Mouse (Mus musculus): ENCODE data around the gene Sec24a. TPM values are rescaled to one million over a fixed set of nuclear protein-coding genes. Genes with fewer than 3 reads are reported as not detected.

Gene Sec24a
- polyA plus RNA-seq, 1 experiment = 25.8 TPM

- no peak for TF ChIP-seq GATA1 (IDR thresholded peaks at IDR 0.05; ENCODE audit: low read length)
Observed at GRCm38 (mm10) chr11:51661867-51662365, 101.5 kb downstream of the Sec24a start.

GRCm38 (mm10) chr11:51658705-51659104, 104.7 kb downstream of the Sec24a start:
- no peak for TF ChIP-seq GATA1 (IDR thresholded peaks at IDR 0.05; ENCODE audit: low read length)

- no peak for TF ChIP-seq GATA1 (IDR thresholded peaks at IDR 0.05; ENCODE audit: low read length)
Observed at GRCm38 (mm10) chr11:51658291-51658690, 105.1 kb downstream of the Sec24a start.

GRCm38 (mm10) chr11:51656798-51657521, 106.5 kb downstream of the Sec24a start:
- TF ChIP-seq GATA1 (IDR thresholded peaks at IDR 0.05; ENCODE audit: low read length) = no peak

GRCm38 (mm10) chr11:51654891-51655290, 108.5 kb downstream of the Sec24a start:
- TF ChIP-seq GATA1 (IDR thresholded peaks at IDR 0.05; ENCODE audit: low read length) = no peak

- no peak for TF ChIP-seq GATA1 (IDR thresholded peaks at IDR 0.05; ENCODE audit: low read length)
Observed at GRCm38 (mm10) chr11:51653736-51654135, 109.7 kb downstream of the Sec24a start.

GRCm38 (mm10) chr11:51652889-51653418, 110.5 kb downstream of the Sec24a start:
- TF ChIP-seq GATA1 (IDR thresholded peaks at IDR 0.05; ENCODE audit: low read length) = no peak

- no peak for TF ChIP-seq GATA1 (IDR thresholded peaks at IDR 0.05; ENCODE audit: low read length)
Observed at GRCm38 (mm10) chr11:51650691-51651515, 112.5 kb downstream of the Sec24a start, which contains the start of the genes N4bp3 and D930048N14Rik. N4bp3 (minus strand) TSS chr11:51650842. D930048N14Rik (plus strand) TSS chr11:51650954.

GRCm38 (mm10) chr11:51650261-51650660, 113.2 kb downstream of the Sec24a start:
- TF ChIP-seq GATA1 (IDR thresholded peaks at IDR 0.05; ENCODE audit: low read length) = no peak

GRCm38 (mm10) chr11:51649889-51650199, 113.6 kb downstream of the Sec24a start:
- no peak for TF ChIP-seq GATA1 (IDR thresholded peaks at IDR 0.05; ENCODE audit: low read length)

GRCm38 (mm10) chr11:51649111-51649888, 114.1 kb downstream of the Sec24a start:
- no peak for TF ChIP-seq GATA1 (IDR thresholded peaks at IDR 0.05; ENCODE audit: low read length)

GRCm38 (mm10) chr11:51648566-51648965, 114.9 kb downstream of the Sec24a start:
- TF ChIP-seq GATA1 (IDR thresholded peaks at IDR 0.05; ENCODE audit: low read length) = no peak

- no peak for TF ChIP-seq GATA1 (IDR thresholded peaks at IDR 0.05; ENCODE audit: low read length)
Observed at GRCm38 (mm10) chr11:51646751-51647667, 116.4 kb downstream of the Sec24a start.

GRCm38 (mm10) chr11:51646245-51646644, 117.2 kb downstream of the Sec24a start:
- no peak for TF ChIP-seq GATA1 (IDR thresholded peaks at IDR 0.05; ENCODE audit: low read length)
